Mouse (Mus musculus) cerebellum, adult (tissue): ENCODE results near the gene Eml4.
A peak's percentile ranks its signal among the peaks of the same experiment; 100 is the strongest.

Experiments used
- ATAC-seq: cut with Nextera tagmentation; 2 replicates; pipeline ENCODE4 v1.9.2; 2017; ENCODE audit warnings: mild to moderate bottlenecking, moderate library complexity, mixed read lengths; ENCODE audit not compliant: insufficient number of reproducible peaks, low FRiP score, low TSS enrichment

Eml4 gene

GRCm38 (mm10) chr17:83340895-83341524 is 9.7 kb upstream of the Eml4 start:
- no peak for ATAC-seq

GRCm38 (mm10) chr17:83344226-83344625 is 6.5 kb upstream of the Eml4 start:
- ATAC-seq, result no peak

- ATAC-seq, result no peak
These were observed 2.5 kb upstream of the Eml4 start for GRCm38 (mm10) chr17:83348056-83348822.

GRCm38 (mm10) chr17:83351119-83351531 is 394 bp downstream of the Eml4 start:
- ATAC-seq, result peak; percentile 29; the same call in 1 of the 2 replicates

- no peak for ATAC-seq
These were observed 1.1 kb downstream of the Eml4 start for GRCm38 (mm10) chr17:83351601-83352413.

GRCm38 (mm10) chr17:83352456-83352855 is 1.7 kb downstream of the Eml4 start:
- ATAC-seq, result no peak

- no peak for ATAC-seq
These were observed 2.3 kb downstream of the Eml4 start for GRCm38 (mm10) chr17:83353011-83353410.

- ATAC-seq, result no peak
These were observed 2.7 kb downstream of the Eml4 start for GRCm38 (mm10) chr17:83353460-83353859.

- ATAC-seq, result no peak
These were observed 4.8 kb downstream of the Eml4 start for GRCm38 (mm10) chr17:83355481-83355880.

GRCm38 (mm10) chr17:83359934-83360333 is 9.2 kb downstream of the Eml4 start:
- ATAC-seq, result no peak

- ATAC-seq, result no peak
These were observed 10.2 kb downstream of the Eml4 start for GRCm38 (mm10) chr17:83360796-83361566.

- no peak for ATAC-seq
These were observed 12.3 kb downstream of the Eml4 start for GRCm38 (mm10) chr17:83363081-83363480.

- ATAC-seq, result no peak
These were observed 13.6 kb downstream of the Eml4 start for GRCm38 (mm10) chr17:83364296-83364695.

- no peak for ATAC-seq
These were observed 14.4 kb downstream of the Eml4 start for GRCm38 (mm10) chr17:83365130-83365529.

GRCm38 (mm10) chr17:83365614-83366355 is 15.1 kb downstream of the Eml4 start:
- no peak for ATAC-seq

GRCm38 (mm10) chr17:83367387-83367786 is 16.7 kb downstream of the Eml4 start:
- ATAC-seq, result no peak

- ATAC-seq, result no peak
These were observed 23.4 kb downstream of the Eml4 start for GRCm38 (mm10) chr17:83374123-83374522.

- ATAC-seq, result no peak
These were observed 25.1 kb downstream of the Eml4 start for GRCm38 (mm10) chr17:83375848-83376247.

- ATAC-seq, result no peak
These were observed 26.1 kb downstream of the Eml4 start for GRCm38 (mm10) chr17:83376801-83377200.
